Mouse (Mus musculus) Muller cell, postnatal 12 days (primary cell): Measurements from ENCODE around the gene Tmem189.

Experiments
- DNase-seq: peaks from one replicate; pipeline ENCODE4 v3.0.0-alpha.2; 2015; ENCODE audit errors: inconsistent ontology term

Tmem189 gene

GRCm38 (mm10) chr2:167701472-167701871 is 11.8 kb upstream of the Tmem189 start:
- DNase-seq = no peak

- DNase-seq = no peak
Observed at GRCm38 (mm10) chr2:167700018-167700417, 10.4 kb upstream of the Tmem189 start.

- DNase-seq = peak; percentile 74
Observed at GRCm38 (mm10) chr2:167697902-167698301, 8.3 kb upstream of the Tmem189 start.

GRCm38 (mm10) chr2:167696143-167696542 is 6.5 kb upstream of the Tmem189 start:
- no peak for DNase-seq

GRCm38 (mm10) chr2:167695491-167695890 is 5.9 kb upstream of the Tmem189 start:
- no peak for DNase-seq

- DNase-seq = no peak
Observed at GRCm38 (mm10) chr2:167694963-167695362, 5.3 kb upstream of the Tmem189 start.

GRCm38 (mm10) chr2:167694244-167694643 is 4.6 kb upstream of the Tmem189 start:
- DNase-seq = no peak

GRCm38 (mm10) chr2:167693540-167693939 is 3.9 kb upstream of the Tmem189 start:
- no peak for DNase-seq

GRCm38 (mm10) chr2:167692831-167693230 is 3.2 kb upstream of the Tmem189 start:
- no peak for DNase-seq

- no peak for DNase-seq
Observed at GRCm38 (mm10) chr2:167691871-167692661, 2.4 kb upstream of the Tmem189 start.

- DNase-seq = no peak
Observed at GRCm38 (mm10) chr2:167691410-167691809, 1.8 kb upstream of the Tmem189 start.

GRCm38 (mm10) chr2:167690962-167691311 is 1.3 kb upstream of the Tmem189 start:
- DNase-seq = peak; percentile 40

- peak; percentile 66 for DNase-seq
Observed at GRCm38 (mm10) chr2:167690219-167690961, 768 bp upstream of the Tmem189 start.

GRCm38 (mm10) chr2:167688498-167689451 is 847 bp downstream of the Tmem189 start, which contains the start of gene Cebpb:
TSS of gene Cebpb (plus strand) at chr2:167688915.
- DNase-seq = peak; percentile 92

GRCm38 (mm10) chr2:167688126-167688497 is 1.5 kb downstream of the Tmem189 start:
- peak; percentile 38 for DNase-seq

GRCm38 (mm10) chr2:167687651-167688101 is 1.9 kb downstream of the Tmem189 start:
- DNase-seq = no peak

- DNase-seq = no peak
Observed at GRCm38 (mm10) chr2:167687250-167687586, 2.4 kb downstream of the Tmem189 start.

GRCm38 (mm10) chr2:167686382-167687249 is 3.0 kb downstream of the Tmem189 start:
- DNase-seq = no peak

GRCm38 (mm10) chr2:167685865-167686264 is 3.8 kb downstream of the Tmem189 start:
- no peak for DNase-seq

- peak; percentile 82 for DNase-seq
Observed at GRCm38 (mm10) chr2:167685137-167685536, 4.5 kb downstream of the Tmem189 start.

GRCm38 (mm10) chr2:167683721-167684120 is 5.9 kb downstream of the Tmem189 start:
- no peak for DNase-seq
